Mouse (Mus musculus) frontal cortex, postnatal 36 days (tissue): ENCODE results near the gene Dlg2.

Experiments used
- DNase-seq, 2 experiments: peaks; one replicate each; pipeline ENCODE4 v3.0.0; 2022; ENCODE audit warnings: low spot score in 2 of 2

Gene Dlg2

DNA sequence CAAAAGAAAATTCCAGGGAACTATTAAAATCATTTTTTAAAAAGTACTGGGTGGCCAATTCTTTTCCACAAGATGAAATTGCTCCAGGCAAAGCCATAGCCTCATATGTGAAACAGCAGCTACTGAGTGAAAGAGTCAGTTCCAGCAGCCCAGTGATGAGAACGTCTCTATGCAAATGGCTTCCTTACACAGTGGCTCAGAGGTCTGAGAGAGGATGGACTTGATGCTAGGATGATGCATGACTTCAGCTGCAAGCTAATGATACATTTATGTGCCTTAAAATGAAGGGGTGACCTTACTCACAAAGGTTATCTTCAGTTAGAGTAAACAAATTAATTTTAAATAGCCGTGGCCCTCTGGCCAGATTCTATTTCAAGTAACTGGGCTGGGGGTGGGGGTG, 1420.5 kb downstream of the Dlg2 start:
- DNase-seq = no peak

- no peak for DNase-seq
These were observed 1421.0 kb downstream of the Dlg2 start for GRCm38 (mm10) chr7:91897509-91897908.

GRCm38 (mm10) chr7:91902503-91902902, 1426.0 kb downstream of the Dlg2 start:
- no peak for DNase-seq

GRCm38 (mm10) chr7:91916809-91917208, 1440.3 kb downstream of the Dlg2 start:
- DNase-seq = no peak

DNA sequence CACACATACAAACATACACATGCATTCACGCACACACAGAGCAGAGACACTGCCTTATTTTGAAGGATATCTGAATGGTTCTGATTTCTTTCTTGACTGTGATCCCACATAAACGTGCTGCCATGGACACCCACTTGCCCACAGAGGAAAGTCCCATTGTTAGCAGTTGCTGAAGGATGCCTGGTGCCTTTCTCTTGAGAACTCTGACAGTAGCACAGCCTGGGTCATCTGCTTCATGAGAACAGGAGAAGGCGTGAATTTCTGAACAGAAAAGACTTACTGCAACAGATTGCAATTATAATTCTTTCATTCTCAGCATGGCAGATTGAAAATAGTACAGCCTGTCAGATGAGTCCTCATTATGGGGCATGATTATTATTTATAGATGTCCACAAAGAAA, 1442.6 kb downstream of the Dlg2 start:
- no peak for DNase-seq

GRCm38 (mm10) chr7:91919738-91920137, 1443.3 kb downstream of the Dlg2 start:
- DNase-seq = no peak

GRCm38 (mm10) chr7:91934881-91935597, 1458.6 kb downstream of the Dlg2 start:
- DNase-seq = peak; percentile 77 to 88

DNA sequence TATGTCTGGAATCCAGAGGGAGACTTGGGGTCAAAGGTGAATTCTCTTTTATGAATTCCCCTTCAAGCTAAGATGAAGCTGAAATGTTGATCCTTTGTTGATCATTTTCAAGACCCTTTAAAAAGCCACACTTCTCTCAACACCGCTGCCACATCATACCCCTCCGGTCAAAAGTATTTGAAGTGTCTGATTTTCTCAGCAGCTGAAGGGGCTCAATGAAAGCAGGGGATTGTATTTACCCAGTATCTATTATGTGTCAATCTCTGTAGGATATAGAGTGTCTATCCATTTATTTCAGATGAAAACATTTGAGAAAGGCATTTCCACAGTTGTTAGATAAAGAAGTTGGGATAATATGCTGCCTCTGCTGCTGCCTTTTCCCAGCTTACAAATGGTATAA, 1459.7 kb downstream of the Dlg2 start:
- DNase-seq = no peak

- no peak for DNase-seq
These were observed 1466.8 kb downstream of the Dlg2 start for GRCm38 (mm10) chr7:91943224-91943623.

- DNase-seq = no peak
These were observed 1479.1 kb downstream of the Dlg2 start for GRCm38 (mm10) chr7:91955584-91955983.

DNA sequence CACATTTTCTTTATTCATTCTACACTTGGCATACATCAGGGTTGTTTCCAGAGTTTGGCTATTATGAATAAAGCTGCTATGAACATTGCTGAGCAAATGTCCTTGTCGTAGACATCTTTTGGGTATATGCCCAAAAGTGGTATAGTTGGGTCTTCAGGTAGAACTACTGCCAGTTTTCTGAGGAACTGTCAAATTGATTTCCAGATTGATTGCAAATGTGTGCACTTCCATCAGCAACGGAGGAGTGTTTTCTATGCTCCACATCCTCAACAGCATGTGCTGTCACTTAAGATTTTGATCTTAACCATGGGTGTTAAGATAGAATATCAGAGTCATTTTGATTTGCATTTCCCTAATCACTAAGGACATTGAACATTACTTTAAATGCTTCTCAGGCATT, 1486.5 kb downstream of the Dlg2 start:
- DNase-seq = no peak

DNA sequence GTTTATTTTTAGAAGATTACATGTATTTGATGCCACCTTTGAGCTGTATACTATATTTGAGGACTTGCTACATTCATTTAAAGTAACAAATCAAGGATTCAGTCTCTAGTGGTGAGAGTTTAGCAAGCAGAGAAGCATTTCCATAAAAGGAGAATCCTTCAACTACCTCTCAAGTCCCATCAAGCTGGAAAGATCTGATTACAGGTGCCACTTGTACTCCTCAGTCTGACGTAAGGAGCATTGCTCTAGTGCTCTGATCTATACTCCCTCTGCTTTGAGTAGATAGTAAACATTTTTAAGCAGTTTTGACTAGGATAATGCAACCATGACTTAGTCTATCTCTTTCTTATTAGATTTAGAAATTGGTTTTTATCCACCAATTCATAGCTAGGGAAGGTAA, 1496.5 kb downstream of the Dlg2 start:
- no peak for DNase-seq

DNA sequence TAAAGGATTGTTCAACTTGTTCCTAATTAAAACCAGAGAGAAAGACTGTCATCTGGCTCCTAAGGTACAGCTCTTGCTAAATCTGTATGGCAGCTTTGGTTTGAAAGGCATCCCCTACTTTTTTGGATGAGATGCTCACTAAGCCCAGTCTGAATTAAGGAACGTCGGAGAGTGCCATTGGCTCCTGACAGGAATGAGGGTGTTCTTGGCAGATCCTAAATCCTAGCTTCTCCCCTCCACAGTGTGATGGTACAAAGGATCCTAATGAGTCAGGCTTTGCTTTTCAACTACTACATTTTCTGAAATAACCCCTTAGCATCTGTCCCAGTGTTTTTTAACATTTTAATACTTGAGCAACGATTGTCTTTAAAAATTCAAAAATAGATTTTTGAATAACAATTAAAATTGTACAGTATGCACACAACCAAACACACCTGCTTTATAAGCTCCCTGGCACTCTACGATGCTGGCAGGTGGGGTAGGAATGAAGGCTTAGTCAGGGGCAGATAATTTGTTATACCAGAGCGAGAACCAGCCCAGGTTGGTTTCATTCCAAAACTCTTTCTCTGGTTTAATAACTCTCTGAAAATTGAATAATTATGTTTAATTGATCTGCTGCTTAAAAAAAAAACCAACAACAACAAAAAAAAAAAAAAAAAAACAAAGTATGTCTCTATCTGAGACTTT, 1527.4 kb downstream of the Dlg2 start:
- DNase-seq = no peak

- DNase-seq = no peak
These were observed 1529.4 kb downstream of the Dlg2 start for GRCm38 (mm10) chr7:92005681-92006425.

GRCm38 (mm10) chr7:92008702-92009101, 1532.2 kb downstream of the Dlg2 start:
- DNase-seq = no peak

GRCm38 (mm10) chr7:92024928-92025327, 1548.5 kb downstream of the Dlg2 start:
- no peak for DNase-seq

DNA sequence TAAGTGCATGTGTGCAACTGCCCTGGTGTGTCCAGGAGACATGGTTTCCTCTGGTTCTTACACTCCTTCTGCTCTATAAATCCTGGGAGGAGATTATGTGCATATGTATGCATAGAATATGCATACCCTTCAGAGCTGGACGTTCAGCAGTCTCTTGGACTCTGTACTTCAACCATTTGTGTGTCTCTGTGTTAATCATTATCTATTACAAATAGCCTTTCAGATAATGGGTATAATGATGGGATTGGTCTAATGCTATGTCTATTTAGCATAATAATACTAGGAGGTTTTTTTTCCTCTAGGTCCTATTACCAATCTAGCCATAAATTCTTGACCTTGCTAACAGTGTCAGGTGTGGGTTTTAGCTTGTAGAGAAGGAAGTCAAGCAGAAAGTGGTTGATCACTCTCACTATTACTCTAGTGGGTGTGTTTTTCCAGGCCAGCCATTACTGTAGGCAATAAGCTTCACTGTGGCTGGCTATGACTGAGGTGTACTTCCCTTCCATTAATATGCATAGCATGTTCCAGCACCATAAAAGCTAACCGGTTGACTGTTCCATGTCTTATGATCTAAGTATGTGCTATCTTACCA, 1549.1 kb downstream of the Dlg2 start:
- DNase-seq = no peak

- DNase-seq = peak; percentile 52 to 57
These were observed 1550.6 kb downstream of the Dlg2 start for GRCm38 (mm10) chr7:92027049-92027448.

DNA sequence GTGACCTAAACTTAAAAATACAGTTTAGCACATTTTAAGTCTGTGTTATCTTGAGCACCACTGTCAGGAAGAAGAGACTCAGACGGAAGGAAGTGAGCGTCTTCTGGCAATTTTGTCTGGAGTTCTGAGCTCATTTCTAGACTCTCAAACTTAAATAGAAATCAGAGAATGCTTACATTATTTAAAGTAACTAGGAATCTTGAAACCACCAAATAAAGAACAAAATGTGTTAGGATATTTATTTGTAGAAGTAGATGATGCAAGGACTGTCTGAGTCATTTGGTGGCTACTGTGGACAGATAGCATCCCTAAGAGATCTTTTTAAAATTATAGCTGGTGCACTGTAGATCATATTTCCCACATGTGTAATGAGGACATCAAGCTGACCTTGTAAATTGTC, 1557.8 kb downstream of the Dlg2 start:
- no peak for DNase-seq

DNA sequence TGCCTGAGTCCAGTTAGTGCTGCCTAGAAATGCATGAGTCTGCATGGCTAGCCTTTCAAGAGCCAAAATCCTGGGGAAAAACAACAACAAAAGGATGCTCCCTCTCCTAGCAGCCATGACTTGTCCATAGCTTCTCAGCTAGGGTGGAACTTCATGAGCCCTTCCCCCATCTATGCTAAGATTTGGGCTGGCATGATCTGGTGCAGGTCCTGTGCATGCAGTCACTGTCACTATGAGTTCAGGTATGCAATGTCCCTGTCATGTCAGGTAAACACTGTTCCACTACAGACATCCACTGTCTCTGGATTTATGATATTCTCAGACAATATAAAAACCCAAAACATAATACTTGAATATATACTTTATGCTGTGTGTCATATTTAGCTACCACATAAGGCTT, 1563.7 kb downstream of the Dlg2 start:
- DNase-seq = no peak

- DNase-seq = no peak
These were observed 1564.4 kb downstream of the Dlg2 start for GRCm38 (mm10) chr7:92040785-92041411.

GRCm38 (mm10) chr7:92044966-92045365, 1568.5 kb downstream of the Dlg2 start:
- no peak for DNase-seq
